Mouse (Mus musculus) E14TG2a.4 (cell line): ENCODE data around the gene Diexf.

Experiments used
- CTCF ChIP-seq: conservative IDR thresholded peaks from 2 replicates; pipeline ENCODE4 v1.5.1; 2014; ENCODE audit warnings: low read length
- NANOG ChIP-seq: IDR thresholded peaks from 2 replicates; pipeline ENCODE4 v1.6.1; 2014; ENCODE audit warnings: borderline replicate concordance, low read length, mixed read lengths
- POU5F1 ChIP-seq: IDR thresholded peaks from 2 replicates; pipeline ENCODE4 v1.6.1; 2014; ENCODE audit warnings: low read length, borderline replicate concordance

- no peak for TF ChIP-seq CTCF
- no peak for TF ChIP-seq NANOG
- no peak for TF ChIP-seq POU5F1
These were observed 27.5 kb downstream of the Diexf start for GRCm38 (mm10) chr1:193102556-193102955.
